ENCODE assay signal across 13 mouse cellular contexts in genomic region chr6:33690601-33691000, GRCm38 (mm10).
"Had no signal": no experiment of that assay in that cellular context is flagged by ENCODE, and none has a peak within 500 bp of the region (broad histone marks: within the 10 kb centered on the region; RNA-seq: fewer than 3 reads in every experiment).

No protein-coding gene starts in this region.

- H3K27ac ChIP-seq: kidney, postnatal 0 days; limb, embryonic 13.5 days; liver, embryonic 14.5 days; midbrain, embryonic 10.5 days; neural tube, embryonic 15.5 days had no signal

- H3K4me3 ChIP-seq: limb, embryonic 13.5 days; midbrain, embryonic 10.5 days; myocyte; neural tube, embryonic 15.5 days had no signal

- DNase-seq: kidney, adult 11 months; kidney, adult 9 months; kidney, postnatal 36 days; layer of hippocampus, postnatal 36 days; lung, adult 18-20 months; midbrain, embryonic 14.5 days; thymus, postnatal 4 days had no signal
